10 mouse cellular contexts compared by ENCODE assay signal in the genomic region with DNA sequence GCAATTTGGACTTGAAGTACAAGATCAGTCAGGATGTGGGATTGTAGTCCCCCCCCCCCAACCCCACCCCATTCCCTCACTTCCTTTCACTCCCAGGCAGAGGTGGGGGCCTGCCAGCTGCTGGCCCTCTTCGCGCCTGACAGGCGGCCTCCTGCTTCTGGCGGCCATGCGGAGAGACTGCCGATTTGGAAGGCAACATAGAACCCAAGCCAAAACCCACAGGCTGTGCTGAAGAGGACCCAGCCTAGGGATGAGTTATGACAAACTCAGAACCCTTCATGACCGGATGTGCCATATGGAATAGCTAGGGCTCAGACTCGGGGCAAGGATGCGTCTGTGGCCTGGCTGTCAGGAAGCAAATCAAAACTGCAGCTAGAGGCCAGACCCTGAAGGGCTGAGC.
DNase-seq lines count a peak whose midpoint lies in the region; ATAC-seq and TF ChIP-seq lines count a peak whose summit lies in the region.
"Had no signal": no experiment of that assay in that cellular context is flagged by ENCODE, and none has a peak within 500 bp of the region (broad histone marks: within the 10 kb centered on the region; RNA-seq: fewer than 3 reads in every experiment).

No protein-coding gene starts in this region.

- no peak overlapping the region for H3K27ac ChIP-seq in forebrain, embryonic 16.5 days (ENCODE audit: low read length)
- H3K27ac ChIP-seq in forebrain, embryonic 15.5 days (replicated peaks), result no peak overlapping the region
- H3K27ac ChIP-seq in lung, postnatal 0 days (ENCODE audit: low read length), result no peak overlapping the region
- H3K27ac ChIP-seq in limb, embryonic 12.5 days, result peak overlapping the region; percentile 76; the same call in 1 of the 2 replicates
- H3K27ac ChIP-seq: liver, embryonic 14.5 days had no signal

- peaks cover 9% of the 10 kb centered on the region for H3K4me1 ChIP-seq in forebrain, embryonic 16.5 days (replicated peaks; ENCODE audit: control insufficient read depth, insufficient read depth, low read length)
- H3K4me1 ChIP-seq in forebrain, embryonic 15.5 days, result peaks cover 13% of the 10 kb centered on the region
- H3K4me1 ChIP-seq in lung, postnatal 0 days (ENCODE audit: insufficient read depth, low read depth, low read length), result peaks cover 3% of the 10 kb centered on the region; the same call in 1 of the 2 replicates
- H3K4me1 ChIP-seq in limb, embryonic 12.5 days (replicated peaks), result peaks cover 29% of the 10 kb centered on the region

- WGBS in forebrain, embryonic 16.5 days, result 70% methylated on average over 9 of the region's 9 CpGs
- 58% methylated on average over 9 of the region's 9 CpGs for WGBS in forebrain, embryonic 15.5 days
- 54% methylated on average over 9 of the region's 9 CpGs for WGBS in lung, postnatal 0 days
- 75% methylated on average over 9 of the region's 9 CpGs for whole genome bisulfite sequencing in limb, embryonic 12.5 days

- peak; percentile 26 for DNase-seq in lung, postnatal 0 days (ENCODE audit: low spot score)
- no peak for DNase-seq in lung, postnatal 14 days
- DNase-seq in heart, postnatal 36 days, result peak; percentile 30 to 37
- no peak for DNase-seq in spleen, adult 12 weeks (ENCODE audit: low spot score)
- no peak for DNase-seq in layer of hippocampus, postnatal 25 days (ENCODE audit: extremely low spot score in 1 of 2, low spot score in 1 of 2)
- DNase-seq: adrenal gland, postnatal 25 days had no signal

- H3K9ac ChIP-seq in forebrain, embryonic 16.5 days (replicated peaks; ENCODE audit: low read depth, low read length), result no peak overlapping the region
- no peak overlapping the region for H3K9ac ChIP-seq in forebrain, embryonic 15.5 days (replicated peaks)
- H3K9ac ChIP-seq in lung, postnatal 0 days (replicated peaks; ENCODE audit: low read depth), result no peak overlapping the region
- H3K9ac ChIP-seq in limb, embryonic 12.5 days (replicated peaks), result no peak overlapping the region
- H3K9ac ChIP-seq: liver, embryonic 14.5 days had no signal

- H3K4me2 ChIP-seq in forebrain, embryonic 16.5 days (ENCODE audit: low read length), result no peak overlapping the region
- no peak overlapping the region for H3K4me2 ChIP-seq in forebrain, embryonic 15.5 days (replicated peaks)
- no peak overlapping the region for H3K4me2 ChIP-seq in lung, postnatal 0 days (replicated peaks; ENCODE audit: low read depth, low read length)
- H3K4me2 ChIP-seq in limb, embryonic 12.5 days, result no peak overlapping the region

- no peak for TF ChIP-seq EP300 in lung, postnatal 0 days (IDR thresholded peaks at IDR 0.05)

- no peak overlapping the region for H3K4me3 ChIP-seq in forebrain, embryonic 16.5 days (replicated peaks; ENCODE audit: low read length)
- H3K4me3 ChIP-seq in forebrain, embryonic 15.5 days, result no peak overlapping the region
- H3K4me3 ChIP-seq in lung, postnatal 0 days (ENCODE audit: low read depth, low read length), result no peak overlapping the region
- H3K4me3 ChIP-seq in limb, embryonic 12.5 days (replicated peaks), result no peak overlapping the region

- no peaks in the 10 kb centered on the region for H3K36me3 ChIP-seq in forebrain, embryonic 16.5 days (ENCODE audit: control insufficient read depth, insufficient read depth)
- H3K36me3 ChIP-seq in forebrain, embryonic 15.5 days, result no peaks in the 10 kb centered on the region
- H3K36me3 ChIP-seq in lung, postnatal 0 days (ENCODE audit: insufficient read depth, low read length), result no peaks in the 10 kb centered on the region
- no peaks in the 10 kb centered on the region for H3K36me3 ChIP-seq in limb, embryonic 12.5 days

- intact Hi-C loops in heart, postnatal 36 days (cut with DNase I), result no loop called here

- peak; percentile 62 for ATAC-seq in forebrain, embryonic 16.5 days
- ATAC-seq in forebrain, embryonic 15.5 days (replicated peaks), result no peak
- peak; percentile 35 for ATAC-seq in lung, postnatal 0 days
- ATAC-seq in limb, embryonic 12.5 days (ENCODE audit: insufficient number of reproducible peaks, insufficient read depth, low FRiP score, low TSS enrichment, low read depth), result no peak

- TF ChIP-seq CTCF in lung, postnatal 0 days (IDR thresholded peaks at IDR 0.05), result no peak

- no peaks in the 10 kb centered on the region for H3K9me3 ChIP-seq in forebrain, embryonic 16.5 days (ENCODE audit: control insufficient read depth, low read length)
- H3K9me3 ChIP-seq in forebrain, embryonic 15.5 days, result no peaks in the 10 kb centered on the region
- H3K9me3 ChIP-seq in lung, postnatal 0 days (ENCODE audit: low read length), result no peaks in the 10 kb centered on the region
- H3K9me3 ChIP-seq in limb, embryonic 12.5 days, result no peaks in the 10 kb centered on the region

- no peaks in the 10 kb centered on the region for H3K27me3 ChIP-seq in forebrain, embryonic 16.5 days (replicated peaks; ENCODE audit: control insufficient read depth, insufficient read depth, low read length)
- H3K27me3 ChIP-seq in forebrain, embryonic 15.5 days, result no peaks in the 10 kb centered on the region
- no peaks in the 10 kb centered on the region for H3K27me3 ChIP-seq in lung, postnatal 0 days (replicated peaks; ENCODE audit: insufficient read depth, low read length)
- H3K27me3 ChIP-seq in limb, embryonic 12.5 days, result no peaks in the 10 kb centered on the region

Comparison
In these comparisons a context has a peak if more than half of its experiments do, and no peak if none do; other contexts are left out.
1. ATAC-seq: peak in forebrain, embryonic 16.5 days (single experiment) and lung, postnatal 0 days (single experiment); none in forebrain, embryonic 15.5 days (single experiment) and limb, embryonic 12.5 days (single experiment).
2. DNase-seq: peak in lung, postnatal 0 days (single experiment) and heart, postnatal 36 days (2 of 2); none in lung, postnatal 14 days (single experiment), spleen, adult 12 weeks (single experiment) and layer of hippocampus, postnatal 25 days (0 of 2).